Mouse (Mus musculus) embryonic facial prominence, embryonic 11.5 days (tissue): Measurements from ENCODE around the gene Adora1. TPM values are rescaled to one million over a fixed set of nuclear protein-coding genes. Genes with fewer than 3 reads are reported as not detected.

Source experiments
- ATAC-seq: fragments of 200-750 bp; cut with Nextera tagmentation; replicated peaks from 2 replicates; pipeline ENCODE4 v1.8.0; 2017; ENCODE audit warnings: low read depth; ENCODE audit not compliant: insufficient number of reproducible peaks, low FRiP score, low TSS enrichment
- DNase-seq: peaks from one replicate; pipeline ENCODE4 v3.0.0-alpha.2; 2015; ENCODE audit warnings: low spot score
- H3K27ac ChIP-seq: fragments of 300-500 bp; sonication (generic); replicated peaks from 2 replicates; pipeline ENCODE4 v1.5.1; 2014; ENCODE audit warnings: mild to moderate bottlenecking, low read depth, low read length, control low read depth
- H3K27me3 ChIP-seq: fragments of 300-500 bp; sonication (generic); 2 replicates; pipeline ENCODE4 v1.6.1; 2014; ENCODE audit warnings: mild to moderate bottlenecking, low read length, moderate library complexity, mixed read lengths; ENCODE audit not compliant: control insufficient read depth, insufficient read depth
- H3K36me3 ChIP-seq: fragments of 300-500 bp; sonication (generic); replicated peaks from 2 replicates; pipeline ENCODE4 v1.6.1; 2014; ENCODE audit warnings: low read depth, mild to moderate bottlenecking, low read length, moderate library complexity, mixed read lengths; ENCODE audit not compliant: control insufficient read depth, insufficient read depth
- H3K4me1 ChIP-seq: fragments of 300-500 bp; sonication (generic); 2 replicates; pipeline ENCODE4 v1.6.1; 2014; ENCODE audit warnings: low read length, mixed read lengths; ENCODE audit not compliant: control insufficient read depth, insufficient read depth
- H3K4me2 ChIP-seq: fragments of 300-500 bp; sonication (generic); 2 replicates; pipeline ENCODE4 v1.6.1; 2014; ENCODE audit warnings: low read depth, mild to moderate bottlenecking, control low read depth, low read length, moderate library complexity
- H3K4me3 ChIP-seq: fragments of 300-500 bp; sonication (generic); 2 replicates; pipeline ENCODE4 v1.5.1; 2014; ENCODE audit warnings: low read depth, low read length, control low read depth
- H3K9ac ChIP-seq: fragments of 300-500 bp; sonication (generic); replicated peaks from 2 replicates; pipeline ENCODE4 v1.6.1; 2014; ENCODE audit warnings: mild to moderate bottlenecking, control low read depth, low read length
- H3K9me3 ChIP-seq: fragments of 300-500 bp; sonication (generic); replicated peaks from 2 replicates; pipeline ENCODE4 v1.6.1; 2016; ENCODE audit warnings: mild to moderate bottlenecking, low read length, inconsistent platforms, mixed read lengths; ENCODE audit not compliant: control insufficient read depth
- WGBS: fragments of 180-500 bp; shearing (Covaris S2); extraction: QIAGEN DNeasy Blood & Tissue Kit; methylation state at CpG from one replicate; pipeline ENCODE4 v1.1.7; 2014; 5-methylcytosine and 5-hydroxymethylcytosine counted together
- polyA plus RNA-seq: library from polyadenylated mRNA; unstranded; fragments of >200 nt; fragmentation: Nextera tagmentation; extraction: Ambion mirVana; gene quantifications from 2 replicates; pipeline ENCODE4 v1.2.1, GENCODE M21; 2014

Adora1 gene
- polyA plus RNA-seq, 1 experiment from 2014 or later: 0.60 TPM

DNA sequence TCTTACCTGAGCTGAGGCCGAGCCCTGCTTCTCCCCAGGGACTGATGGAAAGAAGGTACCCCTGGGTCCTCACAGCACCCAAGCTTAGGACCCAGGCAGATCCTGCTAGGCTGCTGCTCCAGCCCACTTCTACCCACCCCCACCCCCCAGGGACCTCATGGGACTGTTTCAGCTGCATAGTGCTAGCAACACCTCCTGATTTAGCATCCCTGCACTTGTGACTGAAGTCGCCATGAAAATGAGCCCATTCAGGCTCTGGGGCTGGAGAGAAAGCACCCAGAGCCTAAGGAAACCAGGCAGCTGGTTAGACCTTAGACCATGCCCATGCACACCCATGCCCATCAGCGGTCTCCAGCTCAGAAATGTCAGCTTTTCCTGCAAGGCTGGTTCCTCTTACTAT is 17.3 kb downstream of the Adora1 start:
- H3K4me3 ChIP-seq: no peak overlapping the region
- WGBS: 71% methylated on average over 3 of the region's 3 CpGs
- H3K4me1 ChIP-seq: 0 out of 2 replicates have a peak, but pooled peaks cover 2% of the 10 kb centered on the region
- no peak overlapping the region for H3K27ac ChIP-seq
- DNase-seq (no peak), ATAC-seq (no peak)
- no peaks in the 10 kb centered on the region for H3K27me3 ChIP-seq
- H3K9ac ChIP-seq: no peak overlapping the region
- no peak overlapping the region for H3K4me2 ChIP-seq
- H3K36me3 ChIP-seq: no peaks in the 10 kb centered on the region
- no peaks in the 10 kb centered on the region for H3K9me3 ChIP-seq

DNA sequence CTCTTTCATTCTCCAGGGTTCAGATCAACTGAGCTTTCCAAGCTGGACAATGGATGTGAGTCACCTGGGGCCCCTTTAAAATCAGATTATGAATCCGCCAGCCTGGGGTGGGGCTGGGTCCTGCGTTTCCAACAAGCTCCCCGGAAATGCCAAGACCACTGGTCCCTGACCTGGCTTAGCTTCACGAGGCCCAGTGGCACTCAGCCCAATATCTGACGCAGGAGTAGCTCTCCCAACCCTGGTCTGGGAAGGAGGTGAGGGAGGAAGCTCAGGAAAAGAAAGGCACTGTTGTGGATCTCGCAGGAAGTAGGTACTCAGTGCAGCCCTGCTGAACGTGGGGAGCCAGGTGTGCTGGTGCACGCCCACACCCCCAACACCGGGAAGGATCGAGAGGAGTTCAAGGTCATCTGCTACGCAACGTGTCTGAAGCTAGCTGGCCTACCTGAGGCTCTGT is 18.2 kb downstream of the Adora1 start:
- Histone ChIP-seq H3K27ac (no peak overlapping the region), H3K4me3 (no peak overlapping the region), H3K4me2 (no peak overlapping the region), H3K9ac (no peak overlapping the region), H3K4me1 (0 out of 2 replicates have a peak, but pooled peaks cover 2% of the 10 kb centered on the region), H3K36me3 (no peaks in the 10 kb centered on the region), H3K9me3 (no peaks in the 10 kb centered on the region), H3K27me3 (no peaks in the 10 kb centered on the region)
- 69% methylated on average over 12 of the region's 12 CpGs for WGBS
- DNase-seq (no peak), ATAC-seq (no peak)

DNA sequence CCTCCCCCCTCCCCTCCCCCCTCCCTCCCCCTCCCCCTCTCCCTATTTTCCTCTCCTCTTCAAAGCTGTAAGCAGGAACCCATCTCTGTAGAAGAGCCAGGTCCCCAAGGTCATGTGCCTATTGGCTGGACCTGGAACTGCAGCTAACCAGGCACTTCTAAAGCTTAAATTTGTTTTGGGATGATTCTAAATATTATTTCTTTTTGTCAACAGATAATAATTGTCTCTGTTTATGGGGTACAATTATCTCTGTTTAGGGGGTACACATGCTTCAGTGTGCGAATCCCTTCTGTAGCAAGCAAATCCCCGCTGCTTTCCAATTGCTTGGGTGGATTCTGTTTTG is 18.6 kb downstream of the Adora1 start:
- no peak overlapping the region for H3K4me2 ChIP-seq
- no peaks in the 10 kb centered on the region for H3K9me3 ChIP-seq
- peaks cover 2% of the 10 kb centered on the region; the same call in 1 of the 2 replicates for H3K4me1 ChIP-seq
- no peak overlapping the region for H3K27ac ChIP-seq
- 89% methylated on average over 2 of the region's 2 CpGs for WGBS
- H3K27me3 ChIP-seq: no peaks in the 10 kb centered on the region
- no peak overlapping the region for H3K9ac ChIP-seq
- no peaks in the 10 kb centered on the region for H3K36me3 ChIP-seq
- H3K4me3 ChIP-seq: no peak overlapping the region
- ATAC-seq (no peak), DNase-seq (no peak)

DNA sequence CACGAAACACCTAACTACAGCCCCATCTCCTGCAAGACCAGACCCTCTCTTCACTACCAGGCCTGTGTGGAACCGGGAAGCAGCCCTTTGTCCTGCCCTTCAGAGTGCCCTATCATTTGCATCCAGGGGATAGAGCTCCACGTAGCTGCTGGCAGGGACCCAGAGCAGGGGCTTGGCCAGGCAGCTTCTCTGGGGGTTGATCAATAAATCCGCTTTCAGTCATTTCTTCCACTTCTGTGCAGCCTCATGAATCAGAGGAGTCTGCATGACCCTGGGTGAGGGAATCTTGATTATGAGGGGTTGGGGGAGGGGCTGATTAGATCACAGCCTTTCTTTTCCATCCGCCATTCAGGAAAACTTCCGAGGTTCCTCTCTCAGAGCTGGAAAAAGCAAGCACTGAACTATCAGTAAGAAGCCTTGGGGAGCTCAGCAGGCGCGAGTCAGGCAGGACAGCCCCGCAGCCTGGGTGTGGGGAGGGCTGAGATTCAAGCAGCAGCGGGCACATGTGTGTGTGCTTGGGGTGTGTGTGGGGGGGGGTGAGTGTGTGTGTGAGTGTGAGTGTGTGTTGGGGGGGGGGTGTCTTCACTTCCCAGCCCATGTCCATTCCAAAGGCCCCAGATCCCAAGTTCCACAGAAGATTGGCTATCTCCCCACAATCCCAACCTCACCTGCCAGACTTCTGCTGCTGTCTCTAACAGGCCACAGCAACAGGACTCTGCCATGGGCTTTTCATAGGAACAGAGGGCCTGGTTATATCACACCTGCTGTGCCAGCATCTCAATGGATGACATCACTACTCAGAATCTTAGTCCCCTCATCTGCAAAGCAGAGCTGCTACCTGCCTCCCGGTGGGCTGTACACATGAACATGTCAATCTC is 19.2 kb downstream of the Adora1 start:
- H3K9ac ChIP-seq: peak overlapping the region; percentile 23; the same call in 1 of the 2 replicates
- no peaks in the 10 kb centered on the region for H3K9me3 ChIP-seq
- no peaks in the 10 kb centered on the region for H3K36me3 ChIP-seq
- H3K27me3 ChIP-seq: no peaks in the 10 kb centered on the region
- DNase-seq (no peak), ATAC-seq (no peak)
- 40% methylated on average over 11 of the region's 11 CpGs for WGBS
- no peak overlapping the region for H3K4me3 ChIP-seq
- peaks cover 2% of the 10 kb centered on the region; the same call in 1 of the 2 replicates for H3K4me1 ChIP-seq
- no peak overlapping the region for H3K4me2 ChIP-seq
- H3K27ac ChIP-seq: no peak overlapping the region; the same call in 1 of the 2 replicates

DNA sequence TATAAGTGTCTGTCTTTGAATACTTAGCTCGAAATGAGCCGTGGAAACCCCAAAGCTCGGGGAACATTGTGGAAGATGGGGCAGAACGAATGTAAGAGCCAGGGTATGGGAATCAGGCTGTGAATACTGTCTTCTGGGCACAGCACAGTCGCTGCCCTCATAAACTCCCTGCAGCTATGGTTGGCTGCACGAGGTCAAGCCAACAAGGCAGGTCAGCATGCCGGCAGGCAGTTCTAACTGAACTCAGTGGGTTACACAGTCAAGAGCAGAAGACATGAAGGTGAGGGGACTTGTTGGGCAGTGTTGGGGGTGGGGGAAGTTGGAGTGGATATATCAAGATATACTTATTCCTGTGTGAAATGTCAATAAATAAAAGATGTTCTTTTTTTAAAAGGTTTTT is 20.2 kb downstream of the Adora1 start:
- Histone ChIP-seq H3K36me3 (no peaks in the 10 kb centered on the region), H3K4me1 (peaks cover 2% of the 10 kb centered on the region; the same call in 1 of the 2 replicates), H3K27ac (no peak overlapping the region), H3K4me3 (no peak overlapping the region), H3K27me3 (no peaks in the 10 kb centered on the region), H3K9me3 (no peaks in the 10 kb centered on the region), H3K9ac (no peak overlapping the region), H3K4me2 (no peak overlapping the region)
- no peak for ATAC-seq
- 52% methylated on average over 7 of the region's 7 CpGs for whole genome bisulfite sequencing
- no peak for DNase-seq

DNA sequence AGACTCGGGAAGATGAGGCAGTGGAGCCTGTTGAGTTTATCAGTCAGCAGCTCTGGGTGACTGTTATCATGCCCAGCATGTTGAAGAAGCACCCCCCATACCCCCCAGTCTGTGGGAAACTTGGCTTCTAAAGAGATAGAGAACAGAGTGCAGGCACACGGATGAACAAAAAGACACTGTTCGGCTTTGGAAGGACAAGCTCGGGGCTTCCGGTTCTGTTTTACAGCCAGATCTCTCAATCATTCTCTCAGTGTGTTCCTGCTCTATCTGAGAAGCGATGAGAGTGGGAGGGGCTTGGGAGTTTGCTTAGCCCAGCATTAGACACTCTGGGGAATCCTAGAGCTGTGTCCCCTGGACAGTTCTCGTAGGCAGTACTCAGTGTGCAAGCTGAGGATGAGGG is 21.8 kb downstream of the Adora1 start:
- H3K36me3 ChIP-seq: no peaks in the 10 kb centered on the region
- no peak overlapping the region for H3K9ac ChIP-seq
- no peaks in the 10 kb centered on the region for H3K9me3 ChIP-seq
- 67% methylated on average over 7 of the region's 7 CpGs for WGBS
- no peak for ATAC-seq
- no peaks in the 10 kb centered on the region for H3K27me3 ChIP-seq
- DNase-seq: no peak
- no peak overlapping the region for H3K27ac ChIP-seq
- no peak overlapping the region for H3K4me2 ChIP-seq
- H3K4me3 ChIP-seq: no peak overlapping the region
- H3K4me1 ChIP-seq: peaks cover 2% of the 10 kb centered on the region; the same call in 1 of the 2 replicates

DNA sequence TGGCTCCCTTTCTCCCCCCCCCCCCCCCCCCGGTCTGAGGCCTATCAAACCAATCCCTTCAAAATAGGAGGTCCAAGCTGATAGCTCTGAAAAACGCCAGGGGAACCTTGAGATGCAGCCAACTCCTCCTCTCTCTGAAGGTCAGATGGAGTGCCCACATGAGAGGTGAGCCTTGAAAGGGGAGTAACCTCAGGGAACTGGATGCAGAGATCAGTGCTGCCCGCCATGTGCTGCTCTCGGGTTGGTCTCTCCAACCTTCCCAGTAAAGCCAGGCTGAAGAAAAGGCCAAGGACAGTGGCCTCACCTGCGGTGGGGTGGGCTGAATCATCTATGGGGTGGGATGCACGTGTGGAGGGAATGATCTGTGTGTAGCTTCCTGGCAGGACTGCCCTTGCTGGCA is 22.9 kb downstream of the Adora1 start:
- Histone ChIP-seq H3K4me3 (no peak overlapping the region), H3K4me2 (no peak overlapping the region), H3K9me3 (no peaks in the 10 kb centered on the region), H3K4me1 (peaks cover 2% of the 10 kb centered on the region; the same call in 1 of the 2 replicates), H3K27me3 (no peaks in the 10 kb centered on the region), H3K36me3 (no peaks in the 10 kb centered on the region), H3K27ac (no peak overlapping the region), H3K9ac (no peak overlapping the region)
- DNase-seq (no peak), ATAC-seq (no peak)
- WGBS: 70% methylated on average over 6 of the region's 6 CpGs

DNA sequence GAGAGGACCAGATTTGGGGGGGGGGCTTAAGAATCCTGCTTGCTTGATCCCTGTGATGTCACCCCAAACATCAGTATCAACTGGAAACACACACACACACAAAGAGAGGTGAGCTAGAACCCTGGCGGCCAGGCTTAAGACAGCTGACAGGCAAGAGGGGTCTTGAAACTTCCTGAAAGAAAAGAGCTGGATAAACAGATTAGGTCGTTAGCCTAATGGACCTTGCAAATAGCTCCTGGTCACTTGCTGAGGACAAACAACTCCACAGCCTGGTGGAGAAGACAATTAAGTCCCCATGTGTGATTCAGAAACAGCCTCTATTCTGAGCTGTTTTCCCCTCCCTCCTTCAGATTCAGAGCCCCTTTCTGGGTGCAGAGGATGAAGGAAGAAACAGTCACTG is 23.6 kb downstream of the Adora1 start:
- no peak overlapping the region for H3K27ac ChIP-seq
- ATAC-seq (no peak), DNase-seq (no peak)
- H3K4me1 ChIP-seq: peaks cover 2% of the 10 kb centered on the region; the same call in 1 of the 2 replicates
- H3K9ac ChIP-seq: no peak overlapping the region
- no peaks in the 10 kb centered on the region for H3K9me3 ChIP-seq
- H3K36me3 ChIP-seq: no peaks in the 10 kb centered on the region
- H3K4me2 ChIP-seq: no peak overlapping the region
- H3K27me3 ChIP-seq: no peaks in the 10 kb centered on the region
- WGBS: 9% methylated on average over 2 of the region's 2 CpGs
- H3K4me3 ChIP-seq: no peak overlapping the region
